Mouse (Mus musculus): ENCODE data around the gene Cfdp1.

Gene Cfdp1

GRCm38 (mm10) chr8:111736321-111736720, 117.8 kb downstream of the Cfdp1 start:
- DNase-seq: no peak

GRCm38 (mm10) chr8:111735791-111736190, 118.3 kb downstream of the Cfdp1 start:
- DNase-seq: no peak

GRCm38 (mm10) chr8:111735335-111735761, 118.7 kb downstream of the Cfdp1 start:
- no peak for DNase-seq

GRCm38 (mm10) chr8:111734244-111734960, 119.7 kb downstream of the Cfdp1 start:
- no peak for DNase-seq

- no peak for DNase-seq
Measured at GRCm38 (mm10) chr8:111733581-111734243, 120.4 kb downstream of the Cfdp1 start.

GRCm38 (mm10) chr8:111732406-111733085, 121.5 kb downstream of the Cfdp1 start:
- no peak for DNase-seq

GRCm38 (mm10) chr8:111732004-111732403, 122.1 kb downstream of the Cfdp1 start:
- peak; percentile 96 for DNase-seq

- no peak for DNase-seq
Measured at GRCm38 (mm10) chr8:111731231-111731977, 122.7 kb downstream of the Cfdp1 start.

GRCm38 (mm10) chr8:111729233-111730170, 124.6 kb downstream of the Cfdp1 start:
- DNase-seq: peak; percentile 1

GRCm38 (mm10) chr8:111728481-111728880, 125.6 kb downstream of the Cfdp1 start:
- DNase-seq: peak; percentile 5

GRCm38 (mm10) chr8:111727553-111727952, 126.5 kb downstream of the Cfdp1 start:
- no peak for DNase-seq

- DNase-seq: peak; percentile 61
Measured at GRCm38 (mm10) chr8:111726102-111726900, 127.8 kb downstream of the Cfdp1 start.

- DNase-seq: no peak
Measured at GRCm38 (mm10) chr8:111725341-111725740, 128.8 kb downstream of the Cfdp1 start.

GRCm38 (mm10) chr8:111720115-111720544, 134.0 kb downstream of the Cfdp1 start:
- no peak for DNase-seq

- no peak for DNase-seq
Measured at GRCm38 (mm10) chr8:111718937-111719336, 135.2 kb downstream of the Cfdp1 start.

All from right cerebral cortex, postnatal 14 days (tissue).